Mouse (Mus musculus): ENCODE measurements around the gene Ankrd28.
A peak's percentile ranks its signal among the peaks of the same experiment; 100 is the strongest.

Gene Ankrd28

GRCm38 (mm10) chr14:31697755-31698154 is 132.7 kb downstream of the Ankrd28 start:
- DNase-seq: no peak

GRCm38 (mm10) chr14:31697346-31697745 is 133.1 kb downstream of the Ankrd28 start:
- DNase-seq: peak; percentile 64

- DNase-seq: no peak
These were observed 133.5 kb downstream of the Ankrd28 start for GRCm38 (mm10) chr14:31696985-31697303.

- no peak for DNase-seq
These were observed 134.1 kb downstream of the Ankrd28 start for GRCm38 (mm10) chr14:31696206-31696984.

GRCm38 (mm10) chr14:31692536-31692935 is 137.9 kb downstream of the Ankrd28 start:
- DNase-seq: no peak

GRCm38 (mm10) chr14:31686231-31686630 is 144.2 kb downstream of the Ankrd28 start:
- DNase-seq: no peak

GRCm38 (mm10) chr14:31685680-31686079 is 144.8 kb downstream of the Ankrd28 start:
- no peak for DNase-seq

GRCm38 (mm10) chr14:31684343-31685040 is 146.0 kb downstream of the Ankrd28 start:
- no peak for DNase-seq

- no peak for DNase-seq
These were observed 146.8 kb downstream of the Ankrd28 start for GRCm38 (mm10) chr14:31683610-31684009.

- no peak for DNase-seq
These were observed 148.4 kb downstream of the Ankrd28 start for GRCm38 (mm10) chr14:31681931-31682555.

- DNase-seq: no peak
These were observed 149.2 kb downstream of the Ankrd28 start for GRCm38 (mm10) chr14:31681291-31681690.

GRCm38 (mm10) chr14:31680656-31681055 is 149.8 kb downstream of the Ankrd28 start:
- DNase-seq: no peak

- no peak for DNase-seq
These were observed 158.7 kb downstream of the Ankrd28 start for GRCm38 (mm10) chr14:31671635-31672320.

- peak; percentile 23 for DNase-seq
These were observed 160.6 kb downstream of the Ankrd28 start for GRCm38 (mm10) chr14:31669642-31670490.

GRCm38 (mm10) chr14:31669161-31669611 is 161.3 kb downstream of the Ankrd28 start:
- DNase-seq: peak; percentile 37

GRCm38 (mm10) chr14:31668326-31668725 is 162.1 kb downstream of the Ankrd28 start:
- DNase-seq: no peak

- DNase-seq: no peak
These were observed 162.7 kb downstream of the Ankrd28 start for GRCm38 (mm10) chr14:31667741-31668140.

GRCm38 (mm10) chr14:31666931-31667705 is 163.3 kb downstream of the Ankrd28 start:
- DNase-seq: peak; percentile 14

GRCm38 (mm10) chr14:31665566-31665940 is 164.9 kb downstream of the Ankrd28 start:
- no peak for DNase-seq

GRCm38 (mm10) chr14:31664903-31665565 is 165.4 kb downstream of the Ankrd28 start:
- DNase-seq: no peak

Data from cerebellum, adult 11-12 months (tissue).